Mouse (Mus musculus) testis, adult 2 months (tissue): ENCODE data around the gene Zfp456.
"Not testable (repeated sequence)": the region's sequence is repeated elsewhere in the genome, so short reads cannot be mapped to it uniquely, and the experiment has no call there.

Experiments used
- CTCF ChIP-seq: fragments of 200-500 bp; IDR thresholded peaks from 2 replicates; pipeline ENCODE4 v1.5.1; 2012; ENCODE audit warnings: low read depth, mild to moderate bottlenecking, inconsistent platforms, low read length, moderate library complexity; ENCODE audit not compliant: control insufficient read depth, insufficient read depth, insufficient replicate concordance
- POLR2A ChIP-seq: fragments of 200-500 bp; IDR thresholded peaks from 2 replicates; pipeline ENCODE4 v1.6.1; 2012; ENCODE audit warnings: low read depth, mild to moderate bottlenecking, inconsistent platforms, low read length, moderate library complexity; ENCODE audit not compliant: control insufficient read depth

GRCm38 (mm10) chr13:67399183-67399903 is 23.7 kb upstream of the Zfp456 start, which contains the start of gene Zfp429:
- not testable (repeated sequence) for TF ChIP-seq CTCF, POLR2A
